11 mouse cellular contexts compared by ENCODE assay signal in genomic region chr11:11850476-11851267, GRCm38 (mm10). TPM values are rescaled to one million over a fixed set of nuclear protein-coding genes. Genes with fewer than 3 reads are reported as not detected.
DNase-seq lines count a peak whose midpoint lies in the region; ATAC-seq and TF ChIP-seq lines count a peak whose summit lies in the region.
"Had no signal": no experiment of that assay in that cellular context is flagged by ENCODE, and none has a peak within 500 bp of the region (broad histone marks: within the 10 kb centered on the region; RNA-seq: fewer than 3 reads in every experiment).

No protein-coding gene starts in this region.

- 0 out of 2 replicates have a peak overlapping the region, but pooled peaks have one; percentile 22 for H3K9ac ChIP-seq in heart, embryonic 11.5 days (ENCODE audit: low read depth, low read length)
- H3K9ac ChIP-seq in kidney, embryonic 14.5 days (ENCODE audit: low read depth, low read length): no peak overlapping the region

- no peak overlapping the region for H3K4me3 ChIP-seq in heart, embryonic 11.5 days (ENCODE audit: low read depth, low read length)
- H3K4me3 ChIP-seq in embryonic fibroblast, embryonic 13.5 days (ENCODE audit: insufficient read depth, low read length): no peak overlapping the region
- H3K4me3 ChIP-seq in kidney, embryonic 14.5 days (ENCODE audit: low read length): no peak overlapping the region

- 34% methylated on average over 6 of the region's 6 CpGs for WGBS in heart, embryonic 11.5 days (ENCODE audit: insufficient replicate concordance)
- 64% methylated on average over 6 of the region's 6 CpGs for WGBS in kidney, embryonic 14.5 days

- no peak for DNase-seq in heart, postnatal 4 days
- peak; percentile 68 for DNase-seq in brain, adult 2 months (ENCODE audit: low read depth, low spot score)
- DNase-seq in layer of hippocampus, postnatal 10 days (ENCODE audit: low spot score in 2 of 2): no peak
- DNase-seq: kidney, postnatal 25 days; lung, adult 18-20 months; thymus, adult 2 months had no signal

- no peak for TF ChIP-seq POLR2A in embryonic fibroblast, embryonic 13.5 days (IDR thresholded peaks at IDR 0.05; ENCODE audit: low read depth, low read length)

- H3K27ac ChIP-seq in heart, embryonic 11.5 days (ENCODE audit: low read depth, low read length): peak overlapping the region; percentile 81
- peak overlapping the region; percentile 52 for H3K27ac ChIP-seq in embryonic fibroblast, embryonic 13.5 days (ENCODE audit: insufficient read depth, low read length)
- H3K27ac ChIP-seq in kidney, embryonic 14.5 days (ENCODE audit: low read depth, low read length): no peak overlapping the region

- no peaks in the 10 kb centered on the region for H3K36me3 ChIP-seq in heart, embryonic 11.5 days (ENCODE audit: control insufficient read depth, insufficient read depth, low read length)
- H3K36me3 ChIP-seq in kidney, embryonic 14.5 days (ENCODE audit: control insufficient read depth, insufficient read depth, low read length): no peaks in the 10 kb centered on the region

- H3K4me1 ChIP-seq in heart, embryonic 11.5 days (ENCODE audit: control insufficient read depth, insufficient read depth, low read length): peaks cover 25% of the 10 kb centered on the region
- peaks cover 13% of the 10 kb centered on the region for H3K4me1 ChIP-seq in embryonic fibroblast, embryonic 13.5 days (ENCODE audit: control insufficient read depth, insufficient read depth, low read length)
- peaks cover 6% of the 10 kb centered on the region for H3K4me1 ChIP-seq in kidney, embryonic 14.5 days (ENCODE audit: control insufficient read depth, insufficient read depth, low read length)

- no peak overlapping the region for H3K4me2 ChIP-seq in heart, embryonic 11.5 days
- H3K4me2 ChIP-seq in kidney, embryonic 14.5 days (replicated peaks; ENCODE audit: low read depth, low read length): no peak overlapping the region

- no peak for ATAC-seq in heart, embryonic 11.5 days (replicated peaks; ENCODE audit: insufficient number of reproducible peaks, low FRiP score, low TSS enrichment)
- ATAC-seq in megakaryocyte-erythroid progenitor cell, adult 5-6 weeks (replicated peaks; ENCODE audit: low FRiP score, low TSS enrichment, poor library complexity, severe bottlenecking): peak; percentile 26; the same call in 1 of the 2 replicates
- no peak for ATAC-seq in kidney, embryonic 14.5 days (ENCODE audit: low FRiP score, low TSS enrichment)
- no peak for ATAC-seq in granulocyte monocyte progenitor cell, adult 5-6 weeks (replicated peaks; ENCODE audit: poor library complexity, severe bottlenecking)

- TF ChIP-seq CTCF in embryonic fibroblast, embryonic 13.5 days (IDR thresholded peaks at IDR 0.05; ENCODE audit: borderline replicate concordance, insufficient read depth, low read length): no peak

- H3K9me3 ChIP-seq in heart, embryonic 11.5 days (replicated peaks; ENCODE audit: control insufficient read depth, low read length): no peaks in the 10 kb centered on the region
- H3K9me3 ChIP-seq in kidney, embryonic 14.5 days (ENCODE audit: control insufficient read depth, low read length): no peaks in the 10 kb centered on the region

- H3K27me3 ChIP-seq in heart, embryonic 11.5 days (ENCODE audit: control insufficient read depth, insufficient read depth, low read length): no peaks in the 10 kb centered on the region
- no peaks in the 10 kb centered on the region for H3K27me3 ChIP-seq in kidney, embryonic 14.5 days (ENCODE audit: control insufficient read depth, insufficient read depth, low read length)

RNA-seq across cellular contexts. Expression of gene Fignl1, which starts 41.9 kb away (rescaled TPM):
- 73.1 and 86.9 TPM in 2 replicates for polyA plus RNA-seq in heart, embryonic 11.5 days (2014; fragmentation: Nextera tagmentation; extraction: Ambion mirVana)
- 10 to 100 TPM; 18.7 to 19.9 TPM for total RNA-seq in heart, postnatal 4 days (2021)
- polyA plus RNA-seq in embryonic fibroblast, embryonic 13.5 days (2011; ENCODE audit: insufficient read length, low read depth, missing spikeins): 17.5 and 24.4 TPM in 2 replicates
- total RNA-seq in megakaryocyte-erythroid progenitor cell, adult 5-6 weeks (2014; fragmentation: Nextera tagmentation): 59.5 and 80.1 TPM in 2 replicates
- total RNA-seq in megakaryocyte-erythroid progenitor cell, adult 5-6 weeks (2017): 89.0 and 110 TPM in 2 replicates
- 59.2 and 85.4 TPM in 2 replicates for polyA plus RNA-seq in kidney, embryonic 14.5 days (2014; fragmentation: Nextera tagmentation; extraction: Ambion mirVana)
- total RNA-seq in granulocyte monocyte progenitor cell, adult 5-6 weeks (2014; fragmentation: Nextera tagmentation): 43.8 and 51.2 TPM in 2 replicates
- 93.0 and 100 TPM in 2 replicates for total RNA-seq in granulocyte monocyte progenitor cell, adult 5-6 weeks (2017)
- 1 to 10 TPM; 2.1 to 2.9 TPM for total RNA-seq in layer of hippocampus, postnatal 10 days (2021)

RNA-seq across cellular contexts. Expression of gene Ddc, which starts 47.3 kb away (rescaled TPM):
- polyA plus RNA-seq in heart, embryonic 11.5 days (2014; fragmentation: Nextera tagmentation; extraction: Ambion mirVana): 39.7 and 44.5 TPM in 2 replicates
- total RNA-seq in heart, postnatal 4 days (2021): 10 to 100 TPM; 44.6 to 51.4 TPM
- polyA plus RNA-seq in embryonic fibroblast, embryonic 13.5 days (2011; ENCODE audit: insufficient read length, low read depth, missing spikeins): 1.6 TPM in 2 replicates
- 3.9 TPM in 1 of 2 replicates, not detected in the other for total RNA-seq in megakaryocyte-erythroid progenitor cell, adult 5-6 weeks (2014; fragmentation: Nextera tagmentation)
- not detected in 2 replicates for total RNA-seq in megakaryocyte-erythroid progenitor cell, adult 5-6 weeks (2017)
- 7.1 and 8.4 TPM in 2 replicates for polyA plus RNA-seq in kidney, embryonic 14.5 days (2014; fragmentation: Nextera tagmentation; extraction: Ambion mirVana)
- 2.1 TPM in 1 of 2 replicates, not detected in the other for total RNA-seq in granulocyte monocyte progenitor cell, adult 5-6 weeks (2014; fragmentation: Nextera tagmentation)
- total RNA-seq in granulocyte monocyte progenitor cell, adult 5-6 weeks (2017): 0.65 TPM in 1 of 2 replicates, not detected in the other
- 1 to 10 TPM; 7.1 to 8.9 TPM for total RNA-seq in layer of hippocampus, postnatal 10 days (2021)

Comparison
In these comparisons a context has a peak if more than half of its experiments do, and no peak if none do; other contexts are left out.
1. RNA of gene Fignl1, which starts 41.9 kb away (total RNA-seq): 43.8 to 100 TPM in granulocyte monocyte progenitor cell, adult 5-6 weeks, 59.5 to 110 TPM in megakaryocyte-erythroid progenitor cell, adult 5-6 weeks and 18.7 to 19.9 TPM in heart, postnatal 4 days; 2.1 to 2.9 TPM in layer of hippocampus, postnatal 10 days; every median in the first group is over 4 times any median in the second.
2. RNA of gene Ddc, which starts 47.3 kb away (total RNA-seq): 44.6 to 51.4 TPM in heart, postnatal 4 days; 7.1 to 8.9 TPM in layer of hippocampus, postnatal 10 days, 3.9 TPM in megakaryocyte-erythroid progenitor cell, adult 5-6 weeks and 0.65 to 2.1 TPM in granulocyte monocyte progenitor cell, adult 5-6 weeks; every median in the first group is over 4 times any median in the second.